Mouse (Mus musculus) thymus, adult 18-20 months (tissue): ENCODE results near the gene Hmgb2.
"Not testable (repeated sequence)": the region's sequence is repeated elsewhere in the genome, so short reads cannot be mapped to it uniquely, and the experiment has no call there.

Experiments
- DNase-seq, 2 experiments: peaks; one replicate each; pipeline ENCODE4 v3.0.0; 2022; ENCODE audit warnings: mixed read lengths in 2 of 2

The Hmgb2 gene

DNA sequence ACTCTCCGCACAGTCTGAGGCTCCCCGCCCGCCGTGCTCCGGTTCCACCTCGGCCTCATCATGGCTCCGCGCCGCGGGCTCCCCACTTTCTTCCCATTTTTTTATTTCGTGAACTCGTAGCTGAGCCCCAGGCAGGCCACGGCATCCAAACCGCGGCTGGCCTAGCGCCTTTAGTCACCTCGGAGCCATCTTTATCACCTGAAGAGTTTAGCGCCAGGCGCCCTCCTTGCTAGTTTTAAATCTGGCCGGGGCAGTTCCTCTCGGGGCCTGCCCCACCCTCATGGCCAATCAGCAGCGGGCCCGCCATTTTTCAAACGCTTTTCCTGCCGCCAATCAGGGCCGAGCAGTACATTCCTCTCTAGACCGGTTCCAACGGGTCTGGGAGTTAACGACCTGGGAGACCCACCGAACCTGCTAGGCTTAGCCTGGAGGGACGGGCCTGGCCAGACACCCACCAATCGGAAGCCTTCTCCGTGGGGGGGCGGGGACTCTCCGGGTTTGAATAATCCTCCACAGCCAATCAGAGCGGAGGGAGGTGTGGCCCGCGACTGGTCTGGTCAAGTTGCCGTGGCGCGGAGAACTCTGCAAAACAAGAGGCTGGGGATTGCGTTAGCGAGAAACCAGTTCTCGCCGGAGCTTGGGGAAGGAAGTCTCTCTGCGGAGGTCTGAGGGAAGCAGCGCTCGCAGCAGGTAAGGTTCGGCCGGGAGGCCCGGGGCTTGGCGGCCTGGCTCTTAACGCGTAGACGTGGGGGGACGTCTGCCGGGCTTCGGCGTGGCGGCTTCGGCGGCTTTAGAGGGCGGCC, at the start of gene Hmgb2:
Gene Hmgb2 (plus strand): TSS at position 592 of the 803 bp plus-strand sequence.
- DNase-seq: peak; percentile 99 to 100

DNA sequence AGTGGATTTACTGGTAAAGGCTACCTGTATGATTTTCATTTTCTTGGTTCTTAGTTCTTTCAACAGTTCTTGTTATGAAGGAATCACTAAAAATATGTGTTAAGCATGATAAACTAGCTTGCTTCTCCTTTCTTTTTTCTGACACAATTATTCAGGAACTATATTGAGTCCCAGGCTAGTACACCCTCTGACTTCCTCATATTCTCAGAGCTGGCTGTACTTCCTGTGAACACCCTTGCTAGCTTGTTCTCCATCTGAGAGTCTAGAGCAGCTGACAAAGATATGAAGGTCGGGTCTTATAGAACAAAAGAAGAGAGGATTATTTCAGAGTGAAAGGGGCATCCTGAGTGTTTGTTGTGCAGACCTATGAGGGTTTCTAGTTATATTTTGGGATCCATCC, 48.9 kb upstream of the Hmgb2 start:
- DNase-seq: no peak

DNA sequence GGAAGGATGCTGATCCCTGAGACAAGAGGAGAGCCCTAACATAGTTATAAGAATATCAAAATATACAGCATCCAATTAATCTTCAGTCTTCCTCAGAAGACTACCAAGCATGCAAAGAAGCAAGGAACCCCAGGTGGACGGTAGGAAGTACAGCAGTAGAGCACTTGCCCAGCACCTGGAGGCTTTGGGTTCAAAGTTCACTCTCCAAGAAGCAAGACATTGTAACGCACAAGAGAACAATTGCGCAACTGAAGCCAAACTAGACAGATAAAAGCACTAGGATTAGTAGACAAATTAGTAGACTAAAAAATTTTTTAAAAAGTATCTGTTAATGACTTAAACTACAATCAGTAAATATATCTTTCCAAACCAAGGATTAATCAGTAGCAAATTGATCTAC, 48.0 kb upstream of the Hmgb2 start:
- DNase-seq: no peak

DNA sequence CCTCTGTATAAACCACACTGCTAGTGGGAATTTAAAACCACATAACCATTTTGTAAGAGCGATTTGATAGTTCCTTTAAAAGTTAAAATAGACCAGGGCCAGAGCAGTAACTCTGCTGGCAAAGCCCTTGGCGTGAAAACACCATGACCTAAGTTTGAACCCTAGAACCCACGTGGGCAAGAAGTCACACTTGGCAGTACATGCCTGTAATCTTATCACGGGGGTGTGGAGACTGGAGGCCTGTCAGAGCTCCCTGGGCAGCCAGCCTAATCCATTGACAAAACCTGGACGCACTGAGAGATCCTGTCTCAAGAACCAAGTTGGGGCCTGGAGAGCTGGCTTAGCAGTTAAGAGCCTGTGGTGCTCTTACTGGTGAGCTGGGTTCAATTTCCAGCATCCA, 43.1 kb upstream of the Hmgb2 start:
- peak in 1 of 2 experiments; percentile 13 for DNase-seq

DNA sequence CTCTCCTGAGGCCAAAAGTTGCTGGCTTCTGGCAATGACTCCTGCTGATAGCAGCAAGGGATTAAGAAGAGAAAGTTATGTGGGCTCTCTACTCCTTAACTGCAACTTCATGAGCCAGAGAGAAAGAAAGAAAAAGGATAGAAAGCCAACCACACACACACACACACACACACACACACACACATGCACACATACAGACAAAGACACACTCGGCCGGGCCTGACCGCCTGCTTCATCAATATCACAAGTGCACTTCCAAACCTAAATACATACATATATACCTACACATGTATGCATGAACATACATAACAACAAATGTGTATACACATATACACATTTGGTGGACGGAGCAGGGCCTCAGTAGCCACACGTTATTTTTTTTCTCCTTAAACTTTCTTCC, 40.8 kb upstream of the Hmgb2 start:
- DNase-seq: no peak

DNA sequence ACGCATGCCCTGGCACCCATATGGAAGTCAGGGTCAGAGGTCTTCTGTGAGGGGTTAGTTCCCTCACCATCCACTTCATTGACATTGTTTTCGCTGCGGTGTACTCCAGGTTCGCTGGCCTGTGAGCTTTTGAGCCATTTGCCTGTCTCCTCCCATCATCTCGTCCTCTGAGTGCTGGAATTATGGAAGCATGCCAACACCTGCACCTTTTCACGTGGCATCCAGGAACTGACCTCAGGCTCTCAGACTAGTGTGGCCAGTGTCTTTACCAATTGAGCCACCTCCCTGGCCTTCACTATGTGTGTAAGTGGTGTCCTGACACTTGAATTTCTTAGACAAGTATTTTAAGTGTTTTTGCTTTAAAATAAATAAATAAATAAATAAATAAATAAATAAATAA, 38.0 kb upstream of the Hmgb2 start:
- DNase-seq: no peak

DNA sequence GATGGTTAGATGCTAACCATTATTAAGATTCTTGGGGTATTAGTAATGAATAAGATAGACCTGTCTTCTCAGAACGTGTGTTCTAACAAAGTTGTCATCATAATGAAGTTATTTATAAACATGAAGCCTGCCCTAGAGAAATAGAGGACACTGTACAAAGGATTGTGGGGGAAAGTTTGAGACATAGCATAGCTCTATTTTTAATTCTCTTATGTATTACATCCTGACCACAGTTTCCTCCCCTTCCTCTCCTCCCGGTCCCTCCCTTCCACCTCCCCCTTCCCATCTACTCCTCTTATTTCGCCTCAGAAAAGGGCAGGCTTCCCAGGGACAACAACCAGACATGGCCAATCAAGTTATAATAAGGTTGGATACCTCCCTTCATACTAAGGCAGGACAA, 33.3 kb upstream of the Hmgb2 start:
- no peak for DNase-seq

DNA sequence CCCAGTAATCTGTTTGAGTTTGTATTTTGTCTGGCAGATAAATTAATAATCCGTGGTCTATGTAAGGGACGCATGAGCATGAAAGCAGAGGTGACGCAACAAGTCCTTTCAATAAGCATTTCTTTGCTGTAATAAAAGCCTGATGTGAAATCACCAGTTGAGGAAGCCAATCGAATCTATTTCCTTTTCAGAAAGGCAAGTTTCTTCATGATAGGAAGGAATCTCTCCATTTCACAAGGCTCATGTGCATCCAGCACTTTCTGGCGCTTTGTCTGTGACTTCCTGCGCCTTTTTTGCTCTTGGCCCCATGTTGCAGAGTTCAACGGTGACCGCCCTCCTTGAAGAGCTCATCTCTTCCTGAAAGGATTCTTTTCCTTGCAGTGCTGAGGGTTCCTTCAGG, 32.0 kb upstream of the Hmgb2 start:
- DNase-seq: no peak

DNA sequence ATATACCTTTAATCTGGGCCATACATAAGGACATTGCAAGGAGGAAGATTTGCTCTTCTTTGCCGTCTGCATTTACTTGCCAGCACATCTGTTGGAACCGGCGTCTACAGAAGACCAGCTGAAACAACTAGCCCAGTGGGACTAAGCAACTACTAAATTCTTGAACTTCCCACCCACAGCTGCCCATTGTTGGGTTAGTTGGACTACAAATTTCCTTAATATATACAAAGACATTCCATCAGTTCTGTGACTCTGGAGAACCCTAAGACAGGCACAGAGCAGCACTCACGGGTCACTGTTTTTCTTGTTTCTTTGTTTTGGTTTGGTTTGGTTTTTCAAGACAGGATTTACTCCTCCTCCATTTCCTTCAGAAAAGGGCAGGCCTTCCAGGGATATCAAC, 31.1 kb upstream of the Hmgb2 start:
- no peak for DNase-seq

DNA sequence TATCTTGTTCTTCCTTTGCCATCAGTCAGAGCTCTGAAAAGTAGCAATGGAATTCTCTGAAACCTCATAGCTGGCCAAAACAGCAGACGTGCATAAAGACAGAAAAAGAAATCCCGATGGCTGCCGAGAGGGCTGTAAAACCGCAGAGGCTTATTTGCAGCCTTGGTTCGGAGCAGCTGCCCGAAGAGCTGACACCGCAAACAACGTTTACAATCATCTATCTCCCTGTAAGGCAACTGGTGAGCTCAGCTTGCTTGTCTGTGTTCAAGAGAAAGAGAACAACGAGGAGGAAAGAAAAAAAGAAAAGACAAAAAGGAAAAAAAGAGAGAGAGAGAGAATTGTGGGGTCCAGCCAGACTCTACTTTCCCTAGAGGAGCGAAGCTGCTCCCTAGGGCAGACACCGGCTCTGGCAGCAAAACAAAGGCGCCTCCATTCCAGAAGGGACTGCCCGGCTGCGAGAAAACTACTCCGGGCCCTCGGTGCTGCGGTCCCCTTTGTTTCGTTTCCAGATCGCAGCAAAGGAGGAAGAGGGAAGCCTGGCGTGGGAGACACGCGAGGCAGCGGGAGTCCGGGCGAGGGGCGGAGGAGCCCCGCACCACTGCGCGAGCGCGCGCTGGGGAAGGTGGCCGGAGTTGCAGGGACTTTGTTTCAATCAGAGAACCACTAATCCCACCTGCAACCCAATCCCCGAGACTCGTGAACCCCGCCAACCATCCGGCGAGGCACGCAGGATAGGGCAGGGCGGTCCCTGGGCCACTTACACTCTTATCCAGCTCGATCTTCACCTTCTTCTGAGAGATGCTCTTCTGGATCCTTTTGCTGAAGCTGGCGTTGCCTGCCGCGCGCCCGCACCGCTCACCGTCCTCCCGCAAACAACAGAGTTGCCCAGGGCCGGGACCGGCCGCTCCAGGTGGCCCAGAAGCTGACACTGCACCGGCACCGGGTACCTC, 24.9 kb upstream of the Hmgb2 start:
- peak in 1 of 2 experiments; percentile 49 for DNase-seq

DNA sequence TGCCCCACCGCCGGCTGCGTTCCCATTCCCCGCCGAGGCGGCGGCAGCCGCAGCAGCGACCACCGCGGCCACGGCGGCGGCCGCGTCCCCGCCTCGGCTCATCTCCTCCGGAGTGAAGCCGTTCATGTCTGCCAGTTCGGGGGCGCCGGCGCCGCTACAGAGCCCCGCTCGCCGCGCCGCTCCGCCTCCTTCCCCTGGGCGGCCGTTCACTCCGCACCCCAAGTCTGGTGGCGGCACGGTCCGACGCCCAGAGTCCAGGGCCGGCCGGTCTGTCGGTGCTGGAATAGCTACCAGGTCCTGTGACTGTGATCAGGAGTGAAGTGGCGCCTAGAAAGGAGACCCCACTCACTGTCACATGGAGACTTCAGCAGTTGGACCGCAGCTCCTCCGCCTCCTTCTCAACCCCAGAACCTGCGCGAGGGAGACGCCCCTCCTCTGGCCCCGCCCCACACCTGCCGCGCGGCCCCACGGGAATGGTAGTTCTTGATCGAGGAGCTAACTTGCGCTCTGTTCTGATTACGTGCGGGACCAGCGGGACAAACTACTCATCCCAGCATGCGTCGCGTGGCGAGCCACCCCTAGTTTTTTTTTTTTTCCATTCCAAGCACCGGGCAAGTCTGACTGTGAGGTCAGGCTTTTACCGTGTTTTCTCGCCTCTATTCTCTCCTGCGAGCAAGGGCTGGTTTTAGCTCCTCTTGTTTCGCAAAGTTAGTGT, 24.1 kb upstream of the Hmgb2 start, which contains the start of gene Sap30:
Gene Sap30 (minus strand): TSS at position 420 of the 715 bp plus-strand sequence.
- DNase-seq: peak; percentile 98 to 99

DNA sequence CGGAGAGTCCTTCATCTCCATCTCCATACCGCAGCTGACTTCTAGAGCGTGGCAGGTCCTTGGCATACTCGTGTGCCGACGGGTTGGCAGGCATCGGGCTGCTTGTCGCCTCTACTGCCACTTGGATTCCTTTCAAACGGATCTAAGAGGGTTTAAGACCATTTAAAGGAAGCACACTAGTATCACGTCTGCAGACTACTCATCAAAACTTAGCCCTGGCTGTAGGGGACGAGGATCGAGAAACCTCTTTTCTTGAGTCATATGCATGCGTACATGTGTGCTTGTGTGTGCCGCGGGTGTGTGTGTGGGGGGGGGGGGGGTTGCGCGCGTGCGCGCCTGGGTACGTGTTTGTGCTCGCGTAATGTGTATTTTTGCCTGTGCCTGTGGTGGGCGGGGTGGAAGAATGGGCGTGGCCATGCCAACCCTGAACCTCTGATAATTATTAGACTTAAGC, 23.4 kb upstream of the Hmgb2 start:
- peak; percentile 52 to 62 for DNase-seq

DNA sequence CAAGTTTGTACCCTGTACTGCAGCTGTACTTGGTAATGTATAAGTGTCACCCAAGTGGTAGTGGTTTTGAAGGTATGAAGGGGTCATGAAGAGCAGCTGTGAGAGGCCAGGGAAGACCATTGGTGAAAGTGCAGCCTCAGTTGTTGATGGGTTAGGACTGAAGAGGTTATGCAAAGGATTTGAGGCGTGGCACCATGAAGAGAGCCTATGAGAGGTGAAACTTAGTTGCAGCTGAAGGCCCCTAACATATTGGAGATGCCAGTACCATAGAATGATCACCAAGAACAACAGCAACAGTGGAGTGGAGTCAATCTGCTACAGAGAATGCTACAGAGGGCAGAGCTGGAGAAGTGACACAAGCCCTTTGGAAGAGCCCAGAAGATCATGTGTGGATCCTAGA, 22.3 kb upstream of the Hmgb2 start:
- DNase-seq: no peak

DNA sequence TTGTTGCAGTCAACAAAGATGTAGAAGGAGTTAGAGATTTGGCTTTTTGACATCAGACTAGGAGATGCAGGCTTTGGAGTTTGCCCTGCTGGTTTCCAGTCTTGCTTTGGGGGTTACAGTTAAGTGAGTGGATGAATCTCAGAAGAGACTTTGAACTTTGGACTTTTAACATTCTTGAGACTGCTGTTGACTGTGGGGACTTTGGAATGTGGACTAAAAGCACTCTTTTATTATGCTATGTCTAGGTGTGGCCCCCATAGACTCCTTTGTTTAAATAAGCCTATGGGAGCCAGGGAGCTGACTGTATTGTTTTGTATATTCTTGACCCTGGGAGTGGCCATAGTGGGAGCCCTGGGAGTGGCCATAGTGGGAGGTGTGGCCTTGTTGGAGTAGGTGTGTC, 21.8 kb upstream of the Hmgb2 start:
- no peak for DNase-seq

DNA sequence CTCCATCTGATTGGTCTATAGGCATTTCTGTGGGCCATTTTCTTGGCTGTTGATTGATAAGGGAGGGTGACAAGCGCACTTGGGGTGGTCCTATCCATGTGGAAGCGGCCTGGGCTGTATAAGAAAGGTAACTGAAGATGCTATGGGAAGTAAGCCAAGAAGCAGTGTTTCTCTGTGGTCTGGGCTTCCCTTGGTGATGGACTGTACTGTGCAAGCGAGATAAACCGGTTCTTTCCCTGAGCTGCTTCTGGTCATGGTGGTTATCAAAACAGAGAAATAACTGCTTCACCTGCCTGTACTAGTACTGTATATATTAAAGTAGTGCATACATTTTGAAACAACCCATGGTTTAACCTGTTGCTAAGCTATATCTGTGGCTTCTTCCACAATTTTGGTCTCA, 19.8 kb upstream of the Hmgb2 start:
- no peak for DNase-seq

DNA sequence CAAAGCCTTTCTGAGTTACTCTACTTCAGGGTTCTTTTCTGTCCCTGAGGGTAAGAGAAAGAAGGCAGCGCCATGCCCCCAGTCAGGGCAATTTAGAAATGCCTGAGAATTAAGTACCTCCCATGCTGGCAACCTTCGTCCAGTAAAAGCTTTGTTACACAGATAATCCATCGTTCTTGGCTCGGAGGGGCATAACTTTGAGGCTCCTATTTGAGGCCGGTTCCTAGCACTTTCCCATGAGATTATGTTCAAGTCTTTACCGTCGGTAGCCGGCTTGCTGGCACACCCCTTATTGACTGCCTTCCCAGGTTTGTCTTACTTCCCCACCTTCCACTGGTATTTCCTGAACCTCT, 13.2 kb upstream of the Hmgb2 start:
- DNase-seq: no peak

DNA sequence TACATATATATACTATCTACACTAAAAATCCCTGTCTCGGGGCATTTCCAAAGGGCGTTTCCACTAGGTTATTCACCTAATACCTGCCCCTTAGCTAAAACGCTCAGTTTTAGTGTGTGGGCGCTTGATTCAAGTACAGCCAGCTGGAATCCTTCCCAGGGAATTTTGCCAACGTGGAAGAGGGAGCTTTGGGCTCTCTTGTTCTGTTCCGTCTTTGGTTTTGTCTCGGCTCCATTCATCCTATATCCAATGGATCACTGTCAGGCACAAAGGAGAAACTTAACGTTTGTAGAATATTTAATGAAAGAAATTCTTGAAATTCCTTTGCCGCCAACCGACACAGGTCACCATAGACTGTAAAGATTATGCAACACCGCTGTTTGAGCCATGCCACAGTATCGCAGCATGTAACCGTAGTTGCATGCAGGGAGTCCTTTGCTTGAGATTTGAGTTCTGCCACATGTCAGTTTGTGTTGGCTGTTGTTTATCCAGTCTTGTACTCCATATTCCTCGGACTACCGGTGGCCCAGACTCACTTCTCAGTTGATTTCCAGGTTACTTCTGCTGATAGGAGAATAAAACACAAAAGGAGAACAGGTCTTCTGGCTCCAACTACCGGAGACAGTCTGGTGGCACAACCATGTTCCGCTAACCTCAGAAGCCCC, 12.7 kb upstream of the Hmgb2 start:
- DNase-seq: no peak

DNA sequence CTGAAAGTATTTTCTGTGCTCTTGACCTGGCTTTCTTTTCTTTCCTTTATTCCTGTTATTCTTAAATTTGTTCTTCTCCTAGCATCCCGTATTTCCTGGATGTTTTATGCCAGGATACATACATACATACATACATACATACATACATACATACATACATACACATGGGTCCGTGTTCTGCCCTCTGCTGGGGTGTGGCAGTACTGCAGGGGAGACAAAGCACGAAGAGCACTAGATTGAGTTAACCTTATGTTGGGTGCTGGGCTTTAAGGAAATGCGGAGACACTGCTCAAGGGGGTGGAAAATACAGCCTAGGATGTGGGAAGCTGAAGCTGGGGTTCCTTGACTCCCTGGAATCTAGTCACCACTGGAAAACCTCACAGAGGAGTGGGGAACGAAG, 8.1 kb upstream of the Hmgb2 start:
- DNase-seq: peak; percentile 47 to 55

DNA sequence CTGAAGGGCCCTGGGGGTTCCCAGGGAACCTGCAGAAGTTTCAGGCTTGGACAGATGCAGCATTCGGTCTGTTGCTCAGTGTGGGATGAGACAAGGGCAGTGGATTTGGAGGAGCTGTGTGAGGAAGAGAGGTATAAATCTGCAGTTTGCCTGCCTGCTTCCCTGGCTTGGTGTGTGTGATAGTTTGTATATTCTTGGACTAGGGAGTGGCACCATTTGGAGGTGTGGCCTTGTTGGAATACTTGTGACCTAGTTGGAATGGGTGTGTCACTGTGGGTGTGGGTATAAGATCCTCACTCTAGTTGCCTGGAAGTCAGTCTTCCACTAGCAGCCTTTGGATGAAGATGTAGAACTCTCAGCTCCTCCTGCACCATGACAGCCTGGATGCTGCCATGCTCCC, 6.2 kb upstream of the Hmgb2 start:
- DNase-seq: not testable (repeated sequence)

DNA sequence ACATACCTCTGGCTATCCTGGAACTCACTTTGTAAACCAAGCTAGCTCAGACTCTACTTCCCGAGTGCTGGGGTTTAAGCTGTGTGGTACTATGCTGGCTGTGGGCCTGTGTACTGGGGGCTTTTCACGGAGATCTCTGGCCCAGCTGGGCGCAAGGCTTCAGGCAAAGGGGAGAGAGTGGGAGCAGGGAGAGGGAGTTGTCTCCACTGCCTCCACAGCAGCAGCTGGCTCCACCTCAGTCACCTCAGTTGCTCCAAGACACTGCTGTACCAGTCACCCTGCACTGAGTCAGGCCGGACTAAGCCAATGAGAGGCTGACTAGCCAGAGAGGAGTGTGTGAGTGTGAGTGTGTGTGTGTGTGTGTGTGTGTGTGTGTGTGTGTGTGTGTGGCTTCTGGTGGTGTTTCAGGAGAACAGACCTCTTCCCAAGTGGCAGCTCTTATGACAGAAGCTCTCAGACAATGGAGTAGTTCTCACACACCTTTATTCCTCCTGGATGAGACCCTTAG, 4.1 kb upstream of the Hmgb2 start:
- no peak for DNase-seq

DNA sequence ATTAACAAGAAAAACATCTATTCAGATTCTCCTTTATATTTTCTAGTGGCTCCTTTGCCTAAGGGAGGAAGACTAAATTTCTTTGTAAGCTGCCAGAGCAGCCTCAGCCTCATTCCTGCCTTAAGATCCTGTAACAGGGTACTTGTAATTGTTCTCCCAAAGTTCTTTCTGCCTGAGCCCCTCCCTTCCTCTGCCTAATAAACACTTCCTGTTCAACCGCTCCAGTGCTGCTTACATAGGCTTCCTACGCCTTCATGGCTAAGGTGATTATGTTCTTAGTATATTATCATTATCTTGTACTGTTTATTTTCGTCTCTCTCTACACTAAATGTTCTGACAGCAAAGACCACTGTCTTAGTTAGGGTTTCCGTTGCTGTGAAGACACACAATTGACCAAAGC, 3.0 kb upstream of the Hmgb2 start:
- no peak for DNase-seq

DNA sequence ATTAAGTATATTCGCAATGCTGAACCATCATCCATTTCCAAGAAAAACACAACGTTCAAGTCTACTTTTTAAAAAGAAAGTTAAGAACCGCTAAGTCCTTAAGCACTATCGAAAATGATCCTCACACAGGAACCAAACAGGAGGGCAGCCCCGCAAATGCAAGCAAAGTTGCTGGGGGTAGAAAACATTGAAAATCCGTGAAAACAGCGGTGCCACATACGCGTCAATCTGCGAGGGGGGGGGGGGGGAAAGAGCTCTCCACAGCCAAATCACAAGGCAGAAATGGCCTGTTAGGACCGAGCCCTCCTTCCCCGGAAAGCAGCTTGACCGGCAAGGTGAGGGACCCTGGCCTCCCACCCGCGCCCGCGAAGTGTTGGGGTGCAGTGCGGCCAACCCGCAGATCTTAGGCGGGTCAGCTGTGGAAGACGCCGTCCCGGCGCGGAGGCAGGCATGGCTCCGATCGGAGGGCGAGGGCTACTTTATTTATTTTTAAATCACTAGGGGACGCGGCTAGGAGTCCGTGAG, 854 bp upstream of the Hmgb2 start:
- DNase-seq: no peak
